Mouse (Mus musculus) intestine, postnatal 0 days (tissue): ENCODE data around the gene Ifih1. TPM values are rescaled to one million over a fixed set of nuclear protein-coding genes. Genes with fewer than 3 reads are reported as not detected.

Source experiments
- ATAC-seq: fragments of 200-750 bp; cut with Nextera tagmentation; 2 replicates; pipeline ENCODE4 v1.8.0; 2017; ENCODE audit warnings: mild to moderate bottlenecking, moderate TSS enrichment, moderate library complexity
- H3K27ac ChIP-seq: fragments of 300-500 bp; sonication (generic); 2 replicates; pipeline ENCODE4 v1.5.1; 2014; ENCODE audit warnings: mild to moderate bottlenecking, low read depth, low read length, moderate library complexity
- H3K27me3 ChIP-seq: fragments of 300-500 bp; sonication (generic); replicated peaks from 2 replicates; pipeline ENCODE4 v1.6.1; 2014; ENCODE audit warnings: low read length, mixed read lengths; ENCODE audit not compliant: control insufficient read depth, insufficient read depth
- H3K36me3 ChIP-seq: fragments of 300-500 bp; sonication (generic); 2 replicates; pipeline ENCODE4 v1.6.1; 2014; ENCODE audit warnings: mild to moderate bottlenecking, moderate library complexity; ENCODE audit not compliant: control insufficient read depth, insufficient read depth
- H3K4me1 ChIP-seq: fragments of 300-500 bp; sonication (generic); replicated peaks from 2 replicates; pipeline ENCODE4 v1.6.1; 2014; ENCODE audit warnings: antibody characterized with exemption, low read length, mixed read lengths; ENCODE audit not compliant: control insufficient read depth, insufficient read depth
- H3K4me2 ChIP-seq: fragments of 300-500 bp; sonication (generic); replicated peaks from 2 replicates; pipeline ENCODE4 v1.6.1; 2014; ENCODE audit warnings: low read depth, mild to moderate bottlenecking, moderate library complexity
- H3K4me3 ChIP-seq: fragments of 300-500 bp; sonication (generic); 2 replicates; pipeline ENCODE4 v1.5.1; 2014; ENCODE audit warnings: low read depth, low read length
- H3K9ac ChIP-seq: fragments of 300-500 bp; sonication (generic); 2 replicates; pipeline ENCODE4 v1.6.1; 2014; ENCODE audit warnings: mild to moderate bottlenecking, low read depth, low read length
- H3K9me3 ChIP-seq: fragments of 300-500 bp; sonication (generic); 2 replicates; pipeline ENCODE4 v1.6.1; 2016; ENCODE audit warnings: mixed run types; ENCODE audit not compliant: control insufficient read depth
- CTCF ChIP-seq: sonication (generic); IDR thresholded peaks from 2 replicates; pipeline ENCODE4 v1.5.1; 2016; ENCODE audit warnings: low read depth, mild to moderate bottlenecking, control low read depth, antibody characterized with exemption, moderate library complexity
- WGBS: fragments of 180-500 bp; shearing (Covaris S2); extraction: QIAGEN DNeasy Blood & Tissue Kit; methylation state at CpG from one replicate; pipeline ENCODE4 v1.1.7; 2014; 5-methylcytosine and 5-hydroxymethylcytosine counted together
- polyA plus RNA-seq: library from polyadenylated mRNA; unstranded; fragments of >200 nt; fragmentation: Nextera tagmentation; extraction: Ambion mirVana; gene quantifications from 2 replicates; pipeline ENCODE4 v1.2.1, GENCODE M21; 2015

The Ifih1 gene
- polyA plus RNA-seq, 1 experiment from 2014 or later = 14.1 TPM

DNA sequence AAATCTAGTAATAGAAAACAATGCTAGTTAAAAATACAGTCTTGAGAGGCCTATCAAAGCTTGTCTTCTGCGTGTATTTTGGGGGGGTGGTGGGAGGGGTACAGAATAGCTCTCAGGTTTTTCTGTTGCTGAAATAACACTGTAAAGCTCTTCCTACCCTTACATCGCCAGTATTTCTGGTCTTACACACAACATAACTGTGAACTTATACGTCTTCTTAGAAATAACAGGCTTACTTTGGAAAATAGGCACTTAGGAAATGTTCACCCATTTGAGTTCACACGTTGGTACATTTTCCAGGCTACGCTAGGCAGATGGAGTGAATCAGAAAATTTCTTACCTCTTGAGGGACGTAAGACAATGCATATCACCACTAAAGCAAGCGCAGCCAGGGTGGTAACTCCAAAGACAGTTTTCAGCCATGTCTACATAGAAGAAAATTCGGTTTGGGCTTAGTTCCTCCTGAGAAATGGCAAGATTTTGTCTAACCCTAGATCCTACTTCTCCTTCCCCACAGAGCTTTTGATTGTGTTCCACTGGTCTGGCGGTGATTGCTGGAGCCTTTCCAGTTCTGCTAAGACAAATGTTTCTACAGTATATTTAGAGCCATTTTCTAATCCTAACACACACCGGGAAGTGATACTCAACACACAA lies 72.8 kb downstream of the Ifih1 start:
- no peak for ATAC-seq
- Histone ChIP-seq H3K27ac (no peak overlapping the region), H3K4me1 (no peaks in the 10 kb centered on the region), H3K9me3 (no peaks in the 10 kb centered on the region), H3K4me3 (peak overlapping the region; percentile 29), H3K36me3 (no peaks in the 10 kb centered on the region), H3K9ac (no peak overlapping the region), H3K27me3 (no peaks in the 10 kb centered on the region), H3K4me2 (peak overlapping the region; percentile 37)
- 69% methylated on average over 10 of the region's 10 CpGs for WGBS
- TF ChIP-seq CTCF = no peak

- no peak overlapping the region for H3K4me2 ChIP-seq
- no peak overlapping the region for H3K9ac ChIP-seq
- H3K9me3 ChIP-seq = no peaks in the 10 kb centered on the region
- WGBS = 94% methylated on average over 1 of the region's 1 CpGs
- no peaks in the 10 kb centered on the region for H3K27me3 ChIP-seq
- H3K27ac ChIP-seq = no peak overlapping the region
- H3K36me3 ChIP-seq = no peaks in the 10 kb centered on the region
- ATAC-seq = no peak
- no peaks in the 10 kb centered on the region for H3K4me1 ChIP-seq
- H3K4me3 ChIP-seq = no peak overlapping the region
- TF ChIP-seq CTCF = no peak
These were observed 81.4 kb downstream of the Ifih1 start for GRCm38 (mm10) chr2:62564687-62565086.

DNA sequence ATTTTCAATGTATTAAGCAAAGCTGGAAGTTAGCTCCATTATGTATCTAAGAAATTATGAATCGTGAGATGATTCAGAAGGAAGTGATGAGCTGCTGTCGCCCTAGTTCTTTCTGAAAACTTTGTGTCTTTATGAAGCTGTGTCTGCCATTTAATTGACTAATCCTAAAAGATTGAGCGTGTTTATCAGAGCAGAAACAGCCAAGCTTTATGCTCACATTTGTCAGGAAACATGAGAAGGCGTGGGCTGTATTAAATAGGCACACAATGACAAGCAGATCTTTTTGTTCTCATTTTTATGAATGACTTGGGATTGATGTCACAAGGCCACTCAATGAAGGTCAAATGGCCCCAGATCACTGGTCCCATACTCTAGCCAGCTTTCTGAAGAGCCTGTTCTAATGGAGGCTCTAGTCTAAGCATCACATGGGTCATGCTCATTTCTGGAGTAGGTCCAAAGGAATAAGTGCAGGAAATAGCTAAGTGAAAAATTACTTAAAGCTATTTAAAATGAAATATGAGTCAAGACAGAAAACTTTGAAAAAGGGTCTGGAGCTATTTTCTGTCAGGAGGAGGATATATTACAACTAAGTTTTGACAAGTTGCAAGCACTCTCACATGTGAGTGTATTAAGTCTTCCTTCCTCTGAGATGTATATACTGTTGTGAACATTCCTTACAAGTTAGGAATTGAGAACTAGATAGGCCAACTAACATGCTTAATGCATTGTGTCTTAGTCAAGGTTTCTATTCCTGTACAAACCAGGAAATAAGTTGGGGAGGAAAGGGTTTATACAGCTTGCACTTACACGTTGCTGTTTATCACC lies 83.2 kb downstream of the Ifih1 start:
- no peak overlapping the region for H3K4me2 ChIP-seq

GRCm38 (mm10) chr2:62557417-62557816 lies 88.6 kb downstream of the Ifih1 start:
- peak; percentile 52 for TF ChIP-seq CTCF
- WGBS = 78% methylated on average over 2 of the region's 2 CpGs
- H3K27me3 ChIP-seq = no peaks in the 10 kb centered on the region
- H3K9me3 ChIP-seq = no peaks in the 10 kb centered on the region
- H3K4me2 ChIP-seq = no peak overlapping the region
- H3K4me3 ChIP-seq = no peak overlapping the region
- H3K9ac ChIP-seq = no peak overlapping the region
- no peaks in the 10 kb centered on the region for H3K4me1 ChIP-seq
- ATAC-seq = no peak
- H3K36me3 ChIP-seq = no peaks in the 10 kb centered on the region
- H3K27ac ChIP-seq = no peak overlapping the region

More for the DNA sequence above, 83.2 kb downstream of the Ifih1 start:
- Histone ChIP-seq H3K27ac (no peak overlapping the region), H3K4me1 (no peaks in the 10 kb centered on the region), H3K9ac (no peak overlapping the region), H3K27me3 (no peaks in the 10 kb centered on the region), H3K36me3 (no peaks in the 10 kb centered on the region), H3K9me3 (no peaks in the 10 kb centered on the region), H3K4me3 (no peak overlapping the region)
- no peak for TF ChIP-seq CTCF
- ATAC-seq = no peak
- 59% methylated on average over 5 of the region's 5 CpGs for WGBS

DNA sequence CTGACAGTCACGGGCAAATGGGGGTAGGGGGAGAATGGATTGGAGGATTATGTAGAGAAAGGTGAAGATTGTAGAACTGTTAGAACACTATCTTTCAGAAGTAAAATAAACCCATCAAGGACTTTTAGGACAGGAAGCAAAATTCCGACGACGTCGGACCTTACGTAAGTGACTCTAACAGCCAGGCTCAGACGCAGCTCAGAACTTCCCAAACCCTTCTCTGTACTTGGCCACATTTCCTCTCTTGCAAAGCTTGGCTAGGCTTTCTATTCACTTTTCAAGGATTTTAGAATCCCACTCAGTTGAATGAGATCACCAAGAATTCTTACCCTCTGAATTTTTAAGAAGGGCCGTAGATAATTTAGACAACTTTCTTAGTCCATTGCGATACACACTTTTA lies 89.7 kb downstream of the Ifih1 start:
- TF ChIP-seq CTCF = no peak
- Histone ChIP-seq H3K4me2 (no peak overlapping the region), H3K27me3 (no peaks in the 10 kb centered on the region), H3K27ac (no peak overlapping the region), H3K9me3 (no peaks in the 10 kb centered on the region), H3K4me1 (no peaks in the 10 kb centered on the region), H3K36me3 (no peaks in the 10 kb centered on the region), H3K9ac (no peak overlapping the region), H3K4me3 (no peak overlapping the region)
- 86% methylated on average over 9 of the region's 9 CpGs for WGBS
- no peak for ATAC-seq

DNA sequence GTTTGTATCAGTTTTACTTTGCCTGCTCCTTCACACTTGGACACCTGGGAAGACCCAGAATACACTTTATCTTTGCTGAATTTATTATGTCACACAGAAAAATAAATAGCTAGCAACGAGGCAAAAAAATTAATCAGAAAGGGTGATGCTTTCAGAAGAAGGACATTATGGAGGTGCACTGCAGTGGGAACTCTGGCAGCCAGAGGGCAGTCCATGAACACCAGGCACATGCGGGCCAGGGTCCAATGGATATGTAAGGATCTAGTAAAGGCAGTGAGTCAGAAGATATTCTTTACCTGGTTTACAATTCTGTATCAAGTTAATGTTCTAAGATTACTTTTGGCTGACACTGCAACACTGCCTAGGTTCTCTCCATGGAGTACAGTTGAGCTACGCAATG lies 96.4 kb downstream of the Ifih1 start:
- no peak for ATAC-seq
- WGBS = 82% methylated on average over 3 of the region's 3 CpGs
- no peak overlapping the region for H3K4me3 ChIP-seq
- H3K4me2 ChIP-seq = no peak overlapping the region
- no peaks in the 10 kb centered on the region for H3K9me3 ChIP-seq
- peak; percentile 63 for TF ChIP-seq CTCF
- H3K9ac ChIP-seq = no peak overlapping the region
- H3K27me3 ChIP-seq = no peaks in the 10 kb centered on the region
- no peaks in the 10 kb centered on the region for H3K4me1 ChIP-seq
- no peaks in the 10 kb centered on the region for H3K36me3 ChIP-seq
- H3K27ac ChIP-seq = no peak overlapping the region
